Mouse (Mus musculus): ENCODE measurements at regions not wholly inside any gene's neighbourhood (a gene's known extent, or its start where the extent isn't known, plus 50 kb on each side); places are given as distances from the start of the nearest gene placed in this dataset.

- no peak overlapping the region for H3K9ac ChIP-seq (ENCODE audit: low read length)
- no peak overlapping the region for H3K27ac ChIP-seq (replicated peaks)
- no peaks in the 10 kb centered on the region for H3K9me3 ChIP-seq (ENCODE audit: control insufficient read depth, low read length)
- DNase-seq (ENCODE audit: low spot score) (no peak), ATAC-seq (ENCODE audit: low FRiP score, low TSS enrichment) (no peak)
- no peaks in the 10 kb centered on the region for H3K27me3 ChIP-seq (ENCODE audit: control insufficient read depth, insufficient read depth, low read length)
- H3K4me2 ChIP-seq (replicated peaks; ENCODE audit: low read depth): no peak overlapping the region
- H3K36me3 ChIP-seq (ENCODE audit: control insufficient read depth, insufficient read depth, low read length): no peaks in the 10 kb centered on the region
- TF ChIP-seq CTCF (IDR thresholded peaks at IDR 0.05; ENCODE audit: low read depth): no peak
- no peak for TF ChIP-seq EP300 (optimal IDR thresholded peaks at IDR 0.05)
- no peak overlapping the region for H3K4me3 ChIP-seq (ENCODE audit: low read depth, low read length)
- 84% methylated on average over 2 of the region's 2 CpGs for WGBS
- H3K4me1 ChIP-seq (replicated peaks; ENCODE audit: control insufficient read depth, insufficient read depth): peaks cover 3% of the 10 kb centered on the region; the same call in 1 of the 2 replicates
These were observed 60.5 kb upstream of the Shb start for GRCm38 (mm10) chr4:45592766-45593165.

- peak; percentile 38; the same call in 1 of the 2 replicates for ATAC-seq (ENCODE audit: low FRiP score, low TSS enrichment)
- Histone ChIP-seq H3K27me3 (ENCODE audit: control insufficient read depth, insufficient read depth, low read length) (no peaks in the 10 kb centered on the region), H3K9ac (ENCODE audit: low read length) (no peak overlapping the region), H3K4me1 (replicated peaks; ENCODE audit: control insufficient read depth, insufficient read depth) (peaks cover 3% of the 10 kb centered on the region; the same call in 1 of the 2 replicates), H3K4me3 (ENCODE audit: low read depth, low read length) (no peak overlapping the region; the same call in 1 of the 2 replicates), H3K36me3 (ENCODE audit: control insufficient read depth, insufficient read depth, low read length) (no peaks in the 10 kb centered on the region), H3K9me3 (ENCODE audit: control insufficient read depth, low read length) (no peaks in the 10 kb centered on the region), H3K4me2 (replicated peaks; ENCODE audit: low read depth) (peak overlapping the region; percentile 44), H3K27ac (replicated peaks) (no peak overlapping the region)
- peak; percentile 25 for DNase-seq (ENCODE audit: low spot score)
- WGBS: 19% methylated on average over 23 of the region's 23 CpGs
- TF ChIP-seq CTCF (IDR thresholded peaks at IDR 0.05; ENCODE audit: low read depth) (no peak), EP300 (optimal IDR thresholded peaks at IDR 0.05) (no peak)
These were observed 59.4 kb upstream of the Shb start for GRCm38 (mm10) chr4:45591405-45592315.

- Histone ChIP-seq H3K9ac (ENCODE audit: low read length) (no peak overlapping the region), H3K4me3 (ENCODE audit: low read depth, low read length) (no peak overlapping the region)
These were observed 58.6 kb upstream of the Shb start for GRCm38 (mm10) chr4:45590836-45591235.

GRCm38 (mm10) chr4:45588322-45588721, 56.1 kb upstream of the Shb start:
- Histone ChIP-seq H3K27me3 (ENCODE audit: control insufficient read depth, insufficient read depth, low read length) (no peaks in the 10 kb centered on the region), H3K4me1 (replicated peaks; ENCODE audit: control insufficient read depth, insufficient read depth) (peaks cover 3% of the 10 kb centered on the region; the same call in 1 of the 2 replicates), H3K4me2 (replicated peaks; ENCODE audit: low read depth) (no peak overlapping the region), H3K9me3 (ENCODE audit: control insufficient read depth, low read length) (no peaks in the 10 kb centered on the region), H3K36me3 (ENCODE audit: control insufficient read depth, insufficient read depth, low read length) (no peaks in the 10 kb centered on the region), H3K9ac (ENCODE audit: low read length) (no peak overlapping the region), H3K4me3 (ENCODE audit: low read depth, low read length) (no peak overlapping the region), H3K27ac (replicated peaks) (no peak overlapping the region)
- WGBS: 27% methylated on average over 3 of the region's 3 CpGs
- TF ChIP-seq EP300 (optimal IDR thresholded peaks at IDR 0.05): no peak
- no peak for TF ChIP-seq CTCF (IDR thresholded peaks at IDR 0.05; ENCODE audit: low read depth)
- ATAC-seq (ENCODE audit: low FRiP score, low TSS enrichment) (no peak), DNase-seq (ENCODE audit: low spot score) (no peak)

More at GRCm38 (mm10) chr4:45590836-45591235, 58.6 kb upstream of the Shb start:
- ATAC-seq (ENCODE audit: low FRiP score, low TSS enrichment) (no peak), DNase-seq (ENCODE audit: low spot score) (no peak)
- Histone ChIP-seq H3K4me2 (replicated peaks; ENCODE audit: low read depth) (peak overlapping the region; percentile 44), H3K27ac (replicated peaks) (no peak overlapping the region), H3K9me3 (ENCODE audit: control insufficient read depth, low read length) (no peaks in the 10 kb centered on the region), H3K27me3 (ENCODE audit: control insufficient read depth, insufficient read depth, low read length) (no peaks in the 10 kb centered on the region), H3K4me1 (replicated peaks; ENCODE audit: control insufficient read depth, insufficient read depth) (peaks cover 3% of the 10 kb centered on the region; the same call in 1 of the 2 replicates), H3K36me3 (ENCODE audit: control insufficient read depth, insufficient read depth, low read length) (no peaks in the 10 kb centered on the region)
- WGBS: 40% methylated on average over 2 of the region's 2 CpGs
- no peak for TF ChIP-seq CTCF (IDR thresholded peaks at IDR 0.05; ENCODE audit: low read depth)
- no peak for TF ChIP-seq EP300 (optimal IDR thresholded peaks at IDR 0.05)

GRCm38 (mm10) chr4:45587202-45587601, 54.9 kb upstream of the Shb start:
- Histone ChIP-seq H3K9ac (ENCODE audit: low read length) (no peak overlapping the region), H3K27ac (replicated peaks) (no peak overlapping the region), H3K9me3 (ENCODE audit: control insufficient read depth, low read length) (no peaks in the 10 kb centered on the region), H3K4me1 (replicated peaks; ENCODE audit: control insufficient read depth, insufficient read depth) (peaks cover 5% of the 10 kb centered on the region; the same call in 1 of the 2 replicates), H3K4me2 (replicated peaks; ENCODE audit: low read depth) (no peak overlapping the region), H3K36me3 (ENCODE audit: control insufficient read depth, insufficient read depth, low read length) (no peaks in the 10 kb centered on the region), H3K27me3 (ENCODE audit: control insufficient read depth, insufficient read depth, low read length) (no peaks in the 10 kb centered on the region), H3K4me3 (ENCODE audit: low read depth, low read length) (no peak overlapping the region)
- WGBS: 65% methylated on average over 2 of the region's 2 CpGs
- ATAC-seq (ENCODE audit: low FRiP score, low TSS enrichment) (no peak), DNase-seq (ENCODE audit: low spot score) (no peak)
- no peak for TF ChIP-seq EP300 (optimal IDR thresholded peaks at IDR 0.05)
- no peak for TF ChIP-seq CTCF (IDR thresholded peaks at IDR 0.05; ENCODE audit: low read depth)

GRCm38 (mm10) chr4:45586310-45586709, 54.0 kb upstream of the Shb start:
- no peak overlapping the region for H3K4me2 ChIP-seq (replicated peaks; ENCODE audit: low read depth)
- peak; percentile 66 for ATAC-seq (ENCODE audit: low FRiP score, low TSS enrichment)
- no peak overlapping the region for H3K9ac ChIP-seq (ENCODE audit: low read length)
- WGBS: 32% methylated on average over 2 of the region's 2 CpGs
- DNase-seq (ENCODE audit: low spot score): peak; percentile 33
- peak overlapping the region; percentile 81 for H3K27ac ChIP-seq (replicated peaks)
- peaks cover 3% of the 10 kb centered on the region; the same call in 1 of the 2 replicates for H3K4me1 ChIP-seq (replicated peaks; ENCODE audit: control insufficient read depth, insufficient read depth)
- H3K4me3 ChIP-seq (ENCODE audit: low read depth, low read length): no peak overlapping the region
- H3K27me3 ChIP-seq (ENCODE audit: control insufficient read depth, insufficient read depth, low read length): no peaks in the 10 kb centered on the region
- H3K36me3 ChIP-seq (ENCODE audit: control insufficient read depth, insufficient read depth, low read length): no peaks in the 10 kb centered on the region
- TF ChIP-seq CTCF (IDR thresholded peaks at IDR 0.05; ENCODE audit: low read depth): no peak
- TF ChIP-seq EP300 (optimal IDR thresholded peaks at IDR 0.05): no peak
- H3K9me3 ChIP-seq (ENCODE audit: control insufficient read depth, low read length): no peaks in the 10 kb centered on the region

All from stomach, postnatal 0 days (tissue).